Mouse (Mus musculus) lung, adult 2 months (tissue): ENCODE data around the gene Kank4.

ENCODE experiments used
- CTCF ChIP-seq: fragments of 200-500 bp; IDR thresholded peaks from 2 replicates; pipeline ENCODE4 v1.5.1; 2011; ENCODE audit warnings: mild to moderate bottlenecking, low read length, control low read depth; ENCODE audit not compliant: insufficient read depth
- POLR2A ChIP-seq: fragments of 200-500 bp; IDR thresholded peaks from 2 replicates; pipeline ENCODE4 v1.6.1; 2011; ENCODE audit warnings: low read depth, mild to moderate bottlenecking, control low read depth, low read length, borderline replicate concordance; ENCODE audit errors: extremely low read depth

DNA sequence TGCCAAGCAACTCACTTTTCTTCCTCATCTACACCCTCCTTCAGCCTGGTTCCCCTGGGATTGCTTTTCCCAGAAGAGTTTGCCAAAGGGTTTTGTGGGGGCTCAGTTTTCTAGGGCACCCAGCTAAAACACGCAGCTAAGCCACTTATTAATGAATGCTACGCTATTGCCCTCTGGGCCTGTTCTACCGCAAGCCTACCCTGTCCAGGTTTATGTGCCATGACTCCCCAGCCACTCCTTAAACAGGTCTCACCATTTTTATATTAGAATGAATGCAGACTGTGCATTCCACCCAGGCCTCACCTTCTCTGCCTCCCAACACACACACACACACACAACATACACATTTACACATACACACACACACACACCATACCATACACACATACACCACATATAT is 5.7 kb upstream of the Kank4 start:
- TF ChIP-seq CTCF = no peak
- no peak for TF ChIP-seq POLR2A
